Mouse (Mus musculus): ENCODE measurements around the gene Matn4.
A peak's percentile ranks its signal among the peaks of the same experiment; 100 is the strongest.

Gene Matn4

DNA sequence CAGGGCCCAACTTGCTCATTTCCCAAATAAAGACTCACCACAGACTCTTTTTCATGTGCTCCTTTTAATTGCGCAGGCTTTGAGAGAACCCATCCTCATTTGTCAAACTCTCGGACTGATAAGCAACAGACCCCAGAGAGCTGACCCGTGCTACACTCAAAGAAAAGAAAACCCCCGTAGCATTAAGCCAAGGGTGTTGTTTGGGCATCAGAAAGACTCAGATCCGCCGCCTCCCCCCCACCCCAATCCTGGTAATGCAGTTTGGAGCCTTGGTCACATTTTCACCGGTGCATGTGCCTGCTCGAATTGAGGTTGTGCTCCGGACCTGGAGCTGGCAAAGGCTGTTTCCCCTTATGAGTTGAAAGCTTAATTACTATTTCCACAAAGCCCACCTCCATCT, at the start of gene Matn4:
TSS of gene Matn4 (minus strand) at position 101 of the 400 bp plus-strand sequence.
- no peak for DNase-seq

DNA sequence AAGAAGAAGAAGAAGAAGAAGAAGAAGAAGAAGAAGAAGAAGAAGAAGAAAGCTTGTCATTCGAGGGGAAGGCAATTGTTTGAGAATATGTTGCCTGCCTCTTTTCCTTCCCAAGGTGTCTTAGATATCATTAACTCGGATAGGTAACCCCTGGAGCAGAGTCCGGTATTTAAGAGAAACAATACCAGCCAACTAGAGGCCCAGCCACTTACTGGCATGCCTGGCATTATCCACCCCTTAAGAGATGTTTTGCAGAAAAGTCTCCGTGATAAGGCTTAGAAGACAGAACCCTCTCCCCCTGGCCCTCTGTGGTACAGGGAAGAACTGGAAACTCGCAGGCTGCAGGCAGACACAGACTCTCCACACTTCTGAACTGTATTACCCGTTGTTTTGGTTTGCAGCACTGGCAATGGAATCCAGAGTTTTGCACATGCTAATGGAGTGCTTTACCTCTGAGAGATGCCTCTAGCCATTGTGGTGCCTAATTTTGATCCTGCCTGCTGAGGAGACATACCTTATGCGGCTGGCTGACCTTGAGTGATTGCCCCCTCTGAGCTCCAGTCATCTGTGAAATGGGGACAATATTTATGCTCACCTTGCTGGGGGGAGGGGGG, 49.0 kb upstream of the Matn4 start:
- DNase-seq = no peak

DNA sequence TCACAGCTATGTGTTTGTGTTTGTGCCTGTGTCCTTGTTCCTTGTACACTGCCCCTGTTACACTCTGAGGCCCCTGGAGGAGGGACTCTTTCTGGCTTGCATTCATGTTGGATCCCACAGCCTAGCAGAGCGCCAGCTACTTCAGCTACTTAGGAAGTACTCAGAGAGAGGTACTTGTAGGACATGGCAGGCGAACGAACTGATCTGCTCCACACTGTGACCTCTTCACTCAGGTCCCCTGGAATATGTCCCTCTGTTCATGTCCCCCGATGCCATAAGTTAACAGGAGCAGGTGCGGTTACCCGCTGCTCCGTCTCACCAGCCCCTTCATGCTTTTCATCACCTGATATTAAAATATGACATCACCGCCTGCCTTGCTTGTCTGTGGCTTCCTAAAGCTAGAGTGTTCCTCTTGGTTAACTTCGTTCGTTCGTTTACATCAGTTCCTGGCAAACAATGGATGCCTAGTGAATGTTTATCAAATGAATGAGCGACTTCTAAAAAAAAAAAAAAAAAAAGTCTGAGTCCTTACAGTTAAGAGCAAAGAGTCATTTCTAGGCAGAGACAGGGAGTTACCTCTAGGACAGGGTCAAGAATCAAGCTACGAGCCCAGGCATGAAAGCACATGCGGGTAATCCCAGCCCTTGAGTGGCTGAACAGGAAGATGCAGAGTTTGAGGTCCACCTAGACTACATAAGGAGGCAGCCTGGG, 48.2 kb upstream of the Matn4 start:
- no peak for DNase-seq

DNA sequence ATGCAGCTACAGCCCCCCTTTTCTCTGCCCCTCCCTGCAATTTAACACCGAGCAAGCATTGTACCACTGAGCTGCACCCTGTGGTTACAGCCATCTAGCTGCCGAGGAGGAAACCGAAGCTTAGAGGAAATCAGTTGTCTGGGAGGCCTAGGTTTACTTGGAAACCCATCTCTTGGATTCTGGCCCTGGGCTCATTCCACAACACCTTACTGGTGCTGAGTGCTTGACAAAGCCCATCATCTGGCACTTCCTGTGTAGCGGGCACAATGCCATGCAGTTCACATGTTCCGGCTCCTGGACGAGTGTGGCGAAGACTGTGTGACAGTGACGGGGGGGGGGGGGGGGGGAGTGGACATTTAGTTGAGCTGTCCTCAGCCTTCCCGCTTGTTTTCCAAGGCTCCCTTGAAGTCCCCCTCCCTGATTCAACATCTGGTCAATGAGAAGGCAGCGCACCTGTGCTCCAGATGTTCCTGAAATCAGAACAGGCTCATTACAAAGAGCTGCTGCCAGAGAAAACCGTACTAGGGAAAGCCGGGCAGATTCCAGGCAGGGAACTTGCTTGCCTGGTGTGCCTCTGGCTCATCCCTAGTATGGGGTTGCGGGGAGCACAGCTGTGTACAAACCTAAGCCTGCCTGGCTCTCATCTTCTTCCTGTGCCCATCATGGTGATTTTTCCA, 47.2 kb upstream of the Matn4 start:
- DNase-seq = no peak

DNA sequence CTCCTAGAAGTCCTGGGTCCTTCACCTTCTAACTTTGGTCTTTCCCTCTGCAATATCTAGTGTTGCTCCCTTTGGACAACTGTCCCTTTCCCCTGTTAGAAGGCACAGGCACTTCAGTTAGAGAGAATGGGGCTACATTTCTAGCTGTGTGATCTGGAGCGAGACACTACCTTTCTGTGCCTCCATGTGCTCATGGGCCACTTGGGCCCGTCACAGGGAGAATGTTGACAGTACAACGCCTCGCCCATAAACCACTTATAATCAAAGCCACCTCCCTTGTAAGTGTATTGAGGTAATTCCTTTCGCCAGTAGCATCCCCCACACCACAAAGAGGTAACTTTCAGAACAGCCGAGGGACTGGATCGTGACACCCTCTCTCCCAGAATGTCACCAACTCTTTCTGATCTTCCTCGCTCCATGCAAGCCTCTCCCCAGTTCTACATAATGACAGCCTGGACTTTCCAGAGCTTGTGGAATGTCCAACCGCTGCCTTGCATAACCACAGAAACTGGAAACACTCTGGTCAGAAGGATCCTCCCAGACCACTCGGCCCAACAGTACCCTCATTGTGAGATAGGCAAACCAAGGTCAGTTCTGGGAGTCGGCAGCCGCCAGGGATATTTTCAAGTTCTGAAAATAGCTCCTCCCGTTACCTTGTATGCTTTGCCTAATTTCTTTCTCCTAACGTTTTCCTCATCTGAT, 44.5 kb upstream of the Matn4 start:
- DNase-seq = no peak

DNA sequence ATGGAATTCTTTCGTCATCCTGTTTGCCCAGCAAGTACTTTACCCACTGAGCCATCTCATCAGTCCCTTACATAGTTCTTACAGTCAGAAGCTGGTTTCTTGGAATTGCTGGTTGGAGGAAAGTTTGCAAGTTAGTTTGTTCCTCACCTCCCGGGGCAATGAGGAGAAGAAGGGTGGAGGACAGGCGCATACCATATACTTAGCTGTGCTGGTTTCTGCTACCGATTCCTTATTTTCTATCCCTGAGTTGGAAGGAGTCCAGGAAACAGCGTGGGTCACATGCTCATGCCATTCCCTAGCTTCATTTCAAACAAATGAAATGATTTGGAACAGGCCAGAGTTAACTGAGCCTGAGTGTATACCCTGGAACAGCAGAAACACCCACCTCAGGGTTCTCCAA, 44.0 kb upstream of the Matn4 start:
- no peak for DNase-seq

DNA sequence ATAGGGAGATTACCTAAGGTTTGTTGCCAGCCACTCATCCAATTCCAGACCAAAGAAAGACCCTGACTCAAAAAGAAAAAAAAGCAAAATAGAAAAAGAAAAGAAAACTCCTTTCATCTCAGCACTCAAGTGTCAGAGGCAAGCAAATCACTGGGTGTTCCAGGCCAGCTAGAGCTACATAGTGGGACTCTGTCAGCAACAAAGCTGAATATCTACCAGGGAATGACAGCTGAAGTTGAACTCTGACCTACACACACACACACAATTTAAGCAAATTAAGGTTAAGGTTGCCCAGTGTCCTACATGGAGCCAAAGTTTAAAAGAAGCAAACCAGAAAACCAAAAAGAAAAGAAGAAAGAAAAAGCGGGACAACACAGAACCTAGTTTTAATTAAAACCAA, 43.2 kb upstream of the Matn4 start:
- DNase-seq = no peak

DNA sequence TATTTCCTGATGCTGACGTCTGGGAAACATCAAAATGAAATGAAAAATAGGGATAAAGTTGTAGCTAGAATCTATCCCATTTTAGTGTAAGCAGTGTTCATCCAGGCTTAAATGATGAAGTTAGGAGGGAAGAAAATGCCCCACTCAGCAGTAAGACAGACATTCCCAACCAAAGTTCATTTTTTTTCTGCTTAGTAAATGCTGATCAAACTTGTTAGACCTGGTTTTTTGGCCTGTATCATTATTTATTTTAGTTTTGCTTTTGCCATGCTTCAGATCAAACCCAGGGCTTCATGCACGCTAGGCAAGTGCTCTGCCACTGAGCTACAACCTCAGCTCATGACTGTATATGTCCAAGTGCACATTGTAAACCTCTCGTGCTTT, 41.1 kb upstream of the Matn4 start:
- DNase-seq = no peak

DNA sequence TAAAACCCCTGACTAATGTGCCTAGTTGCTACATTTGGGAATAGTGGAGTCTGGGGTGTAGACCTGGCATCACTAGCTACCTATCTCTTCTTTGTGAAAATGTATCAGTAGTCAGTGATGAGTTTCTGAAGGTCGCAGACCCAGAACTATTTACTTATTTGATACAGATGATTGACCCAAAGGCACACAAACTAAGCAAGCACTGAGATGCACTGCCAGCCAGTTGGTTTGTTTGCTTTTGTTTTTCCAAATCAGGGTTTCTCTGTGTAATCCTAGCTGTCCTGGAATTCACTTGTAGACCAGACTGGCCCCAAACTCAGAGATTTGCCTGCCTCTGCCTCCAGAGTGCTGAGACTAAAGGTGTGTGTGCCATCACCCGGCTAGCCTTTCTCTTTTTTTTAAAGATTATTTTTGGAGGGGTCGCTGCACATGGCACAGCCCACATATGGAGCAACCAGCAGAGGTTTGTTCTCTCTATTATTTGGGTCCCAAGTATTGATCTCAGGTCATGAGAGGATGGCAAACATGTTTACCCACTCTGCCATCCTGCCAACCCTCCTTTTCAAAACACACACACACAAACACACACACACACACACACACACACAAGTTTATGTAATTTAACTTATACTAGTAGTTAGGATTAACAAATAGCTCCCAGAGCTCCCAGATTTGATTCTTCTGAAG, 40.6 kb upstream of the Matn4 start:
- no peak for DNase-seq

DNA sequence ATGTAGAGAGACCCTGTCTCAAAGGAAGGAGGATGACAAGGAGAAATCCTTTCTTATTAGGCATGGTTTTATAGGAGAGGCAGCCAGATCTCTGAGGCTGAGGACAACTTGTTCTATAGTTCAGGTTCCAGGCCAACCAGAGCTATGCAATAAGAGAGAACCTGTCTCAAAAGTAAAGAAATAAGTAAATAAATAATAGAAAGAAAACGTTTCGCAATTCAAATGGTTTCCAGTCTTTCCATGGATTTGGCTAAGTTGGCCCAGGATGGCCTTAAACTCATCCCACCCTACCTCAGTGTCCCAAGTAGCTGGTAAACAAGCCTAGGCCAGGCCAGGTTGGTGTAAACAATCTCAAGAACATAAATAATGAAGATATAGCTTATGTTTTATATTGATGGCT, 39.7 kb upstream of the Matn4 start:
- DNase-seq = no peak

DNA sequence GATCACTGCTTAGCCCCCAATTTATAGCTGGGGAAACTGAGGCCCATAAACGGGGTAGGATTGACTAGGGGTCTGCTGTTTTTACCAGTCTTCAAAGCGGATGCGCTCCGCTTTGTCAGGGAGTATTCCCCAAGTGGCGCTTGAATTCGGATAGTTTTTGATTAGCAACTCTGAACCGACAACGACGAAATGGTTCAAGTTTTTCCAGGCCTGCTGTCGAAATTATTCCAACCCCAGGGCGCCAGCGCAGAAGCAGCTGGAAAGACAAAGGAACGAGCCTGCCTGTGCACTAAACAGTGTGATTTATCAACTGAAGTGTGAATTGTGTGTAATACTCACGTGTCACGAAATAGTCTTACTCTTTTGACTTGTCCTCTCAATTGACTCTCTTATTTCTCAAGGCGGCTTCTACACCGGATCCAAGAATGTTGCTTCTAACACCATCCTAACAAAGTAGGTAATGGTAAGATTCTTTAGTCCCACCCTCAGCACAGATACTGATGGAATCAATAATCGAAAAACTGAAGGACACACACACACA, 38.6 kb upstream of the Matn4 start, which contains the start of gene Sdc4:
TSS of gene Sdc4 (minus strand) at position 428 of the 541 bp plus-strand sequence.
- no peak for DNase-seq

DNA sequence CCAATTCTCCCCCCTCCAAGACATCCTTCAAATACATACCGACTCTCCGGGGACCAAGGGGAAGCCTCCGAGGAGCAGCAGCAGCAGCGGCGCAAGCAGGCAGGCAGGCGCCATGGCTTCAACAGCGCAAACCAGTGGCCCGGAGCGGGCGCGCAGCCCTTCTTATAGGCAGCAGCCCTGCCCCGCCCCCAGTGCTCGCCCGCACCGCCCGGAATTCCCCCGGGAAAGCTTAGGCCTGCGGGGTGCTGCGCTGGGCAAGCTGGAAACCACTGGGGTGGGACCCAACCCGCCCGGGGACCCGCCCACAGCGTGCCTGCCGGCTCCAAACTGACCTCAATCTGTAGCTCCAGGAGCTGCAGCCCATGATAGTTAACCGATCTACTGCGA, 38.1 kb upstream of the Matn4 start:
- DNase-seq = peak; percentile 73

DNA sequence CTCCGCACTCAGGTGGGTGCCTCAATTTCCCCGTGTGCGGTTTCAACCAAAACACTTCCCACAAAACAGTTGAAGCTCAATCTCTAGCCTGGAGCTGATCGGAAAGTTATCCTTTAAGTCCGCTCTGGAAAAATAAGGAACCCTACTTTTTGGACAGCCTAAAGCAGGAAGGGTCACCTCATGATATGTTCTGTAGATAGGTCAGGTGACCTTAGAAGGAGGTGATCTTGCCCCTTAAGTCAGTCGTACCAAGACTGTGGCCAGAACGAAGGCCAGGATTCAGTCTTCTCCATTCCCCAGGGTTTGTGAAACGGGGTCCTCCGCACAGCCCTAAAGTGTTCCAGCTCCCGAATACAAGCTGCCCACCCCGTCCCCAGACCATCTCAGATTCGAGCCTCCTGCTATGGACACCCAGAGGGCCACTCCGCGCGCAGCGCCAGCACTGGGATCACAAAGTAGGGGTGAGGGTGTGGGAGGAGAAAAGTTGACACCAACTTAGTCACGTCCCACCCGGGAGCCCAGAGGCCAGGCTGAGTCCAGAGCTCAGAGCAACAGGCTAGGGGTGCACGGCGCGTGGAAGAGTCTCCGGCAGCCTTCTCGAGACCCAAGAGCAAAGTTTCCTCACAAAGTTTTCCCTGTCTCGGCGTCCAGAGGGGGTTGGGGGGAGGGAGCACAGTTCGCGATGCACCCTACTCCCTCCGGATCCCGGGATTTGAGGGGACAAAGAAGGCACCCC, 37.5 kb upstream of the Matn4 start:
- peak; percentile 5 for DNase-seq

DNA sequence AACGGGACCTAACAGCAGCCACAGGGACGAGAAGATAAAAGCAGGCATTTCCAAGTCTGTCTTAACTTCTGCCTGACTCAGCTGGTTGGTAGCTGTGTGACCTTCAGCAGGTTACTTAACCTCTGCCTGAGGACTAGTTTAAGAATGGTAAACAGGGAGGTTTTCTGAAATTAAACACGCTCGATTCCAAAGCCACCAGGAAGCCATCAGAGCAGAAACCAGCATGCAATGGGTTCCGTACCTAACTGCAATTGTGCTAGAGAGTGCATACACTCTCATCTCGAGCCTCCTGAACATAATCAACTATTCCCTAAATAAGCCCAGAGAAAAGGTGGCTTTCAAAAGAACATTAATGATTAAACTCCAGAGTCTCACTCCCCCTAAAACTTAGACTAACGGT, 36.8 kb upstream of the Matn4 start:
- DNase-seq = no peak

DNA sequence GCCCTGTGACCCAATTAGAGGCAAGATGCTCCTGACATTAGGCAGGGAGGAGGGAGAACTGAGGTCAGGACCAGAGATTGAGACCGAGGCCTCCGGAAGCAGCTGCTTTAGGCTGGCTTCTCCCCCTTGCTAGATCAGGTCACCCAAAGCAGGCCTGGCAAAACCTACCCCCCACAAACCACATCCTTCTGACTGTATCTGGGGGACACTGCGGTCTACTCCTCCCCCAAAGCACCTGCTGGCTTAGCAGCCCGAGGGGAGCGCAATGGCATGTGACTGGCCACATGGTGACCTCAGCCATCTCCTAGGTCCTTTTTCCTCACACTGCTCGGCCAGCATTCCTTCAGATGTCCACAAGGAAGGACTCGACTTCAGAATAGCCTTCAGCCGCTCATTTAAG, 36.2 kb upstream of the Matn4 start:
- no peak for DNase-seq

DNA sequence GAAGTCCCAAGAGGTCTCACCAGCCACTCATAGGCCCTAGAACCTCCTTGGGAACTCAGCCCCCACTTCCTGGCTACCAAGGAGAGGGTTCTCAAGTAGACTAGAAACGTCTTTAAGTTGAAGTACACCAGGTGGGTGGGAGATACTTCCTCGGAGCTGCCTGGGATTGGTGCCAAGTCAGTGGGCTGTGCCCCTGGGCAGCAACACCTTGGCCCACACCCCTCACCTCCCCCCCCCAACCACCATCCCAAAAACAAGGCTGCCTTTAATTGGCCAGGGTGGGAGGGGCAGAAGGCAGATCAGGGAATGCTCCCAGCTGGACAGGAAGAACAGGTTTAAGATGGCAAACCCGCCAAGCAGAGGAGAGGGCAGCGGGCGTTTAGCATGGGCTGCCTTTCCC, 35.4 kb upstream of the Matn4 start:
- DNase-seq = no peak

DNA sequence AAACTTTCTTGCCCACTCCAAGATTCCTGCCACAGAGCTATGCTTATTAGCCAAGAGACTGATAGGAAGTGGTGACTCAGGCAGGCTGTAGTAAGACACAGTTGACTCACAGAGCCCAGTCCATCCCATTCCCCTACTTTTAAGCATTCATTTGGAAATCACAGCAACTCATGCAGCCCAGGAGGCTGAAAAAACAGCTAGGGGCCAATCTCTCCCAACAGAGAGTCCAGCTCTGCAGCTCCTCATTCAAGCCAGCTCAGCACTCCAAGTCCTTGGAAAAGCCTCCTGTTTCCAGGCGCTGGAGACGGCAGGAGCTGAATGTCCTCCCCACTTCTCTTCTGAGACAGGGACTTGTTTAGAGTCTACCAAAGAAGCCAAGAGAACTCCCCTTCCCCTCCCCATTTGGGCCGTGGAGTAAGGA, 34.1 kb upstream of the Matn4 start:
- no peak for DNase-seq

DNA sequence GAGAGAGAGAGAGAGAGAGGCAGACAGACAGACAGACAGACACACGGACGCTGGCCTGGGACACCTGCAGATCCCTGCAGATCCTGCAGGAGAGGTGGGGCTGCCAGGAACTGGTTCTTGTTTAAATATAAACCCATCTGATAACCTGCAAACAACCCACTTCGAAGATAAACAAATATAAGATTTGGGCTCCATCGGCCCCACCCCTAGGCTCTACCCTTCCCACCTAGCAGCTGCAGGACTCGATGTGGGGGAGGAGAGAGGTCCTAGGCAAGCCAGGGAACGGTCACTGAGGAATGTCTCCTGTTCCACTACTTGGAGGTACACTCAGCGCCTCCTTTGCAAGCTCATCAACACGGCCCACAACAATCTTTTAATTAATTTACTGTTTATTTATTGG, 33.3 kb upstream of the Matn4 start:
- no peak for DNase-seq

DNA sequence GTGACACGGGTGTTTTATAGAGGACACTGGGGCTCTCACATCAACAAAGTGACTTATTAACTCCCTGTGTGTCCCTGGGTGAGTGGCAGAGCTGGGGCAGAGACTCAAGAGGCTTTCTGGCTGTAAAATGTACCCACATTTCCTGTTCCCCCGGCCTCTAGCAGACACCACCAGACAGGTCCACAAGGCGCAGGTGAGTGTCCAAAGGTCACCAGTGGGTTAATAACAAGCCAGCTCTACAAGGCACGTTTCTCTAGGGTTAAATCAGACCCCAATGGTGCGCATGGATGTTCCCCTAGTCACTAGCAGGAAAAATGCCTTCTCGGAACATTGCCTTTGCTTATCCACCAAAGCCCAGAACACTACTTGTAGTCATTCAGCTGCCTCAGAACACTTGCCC, 32.8 kb upstream of the Matn4 start:
- no peak for DNase-seq

DNA sequence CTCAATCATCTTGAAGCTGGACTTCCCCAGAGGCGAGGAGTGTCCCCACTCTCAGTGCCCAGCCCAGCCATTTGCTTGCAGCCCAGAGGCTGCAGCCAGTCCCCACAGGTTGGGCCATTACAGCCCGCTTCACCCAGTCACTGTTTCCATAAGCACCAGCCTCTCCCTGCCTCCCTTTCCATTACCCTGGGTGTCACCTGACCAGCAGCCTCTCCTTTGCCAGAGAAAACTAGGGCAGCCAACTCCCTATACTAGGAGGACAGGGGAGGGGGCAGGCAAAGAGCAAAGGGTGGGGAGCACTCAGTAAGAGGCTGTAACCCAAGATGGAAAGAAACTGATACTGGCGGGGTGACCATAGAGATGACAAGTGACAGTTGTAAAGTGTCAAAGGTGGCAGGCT, 32.0 kb upstream of the Matn4 start:
- DNase-seq = no peak

DNA sequence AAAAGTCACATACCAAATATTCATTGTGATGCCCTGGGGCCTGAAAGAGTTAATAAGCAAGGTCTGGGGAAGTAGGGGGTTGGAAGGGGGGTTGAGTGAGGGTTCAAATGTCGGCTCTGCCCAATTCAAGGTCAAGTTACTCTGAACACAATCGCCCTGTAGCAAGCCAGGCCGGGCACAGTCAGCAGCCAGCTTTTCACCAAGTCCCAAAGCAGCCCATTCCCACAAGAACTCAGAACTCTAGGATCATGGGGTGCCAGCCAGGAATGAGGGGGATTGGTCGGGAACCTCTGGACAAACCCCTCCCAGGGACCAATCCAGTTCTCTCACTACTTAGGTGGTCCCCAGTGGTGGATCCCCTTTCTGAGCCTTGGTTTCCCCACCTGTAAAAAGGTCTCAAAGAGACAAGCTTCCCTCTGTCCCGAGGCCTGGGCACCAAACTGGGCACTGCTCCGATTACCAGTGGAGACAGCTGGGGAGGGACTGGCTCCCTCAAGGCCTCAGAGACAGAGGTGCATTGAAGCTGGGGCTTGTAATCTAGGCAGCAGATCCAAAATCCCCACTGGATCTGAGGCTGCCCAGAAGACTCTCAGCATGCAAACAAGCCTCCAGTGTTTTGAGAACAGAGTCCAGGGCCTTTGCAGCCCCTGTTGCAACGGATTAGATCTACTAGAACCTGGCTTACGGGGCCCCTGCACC, 31.4 kb upstream of the Matn4 start:
- DNase-seq = no peak

Measured in right cerebral cortex, postnatal 4 days (tissue).